In genomic region chr1:187250741-187251262, GRCm38 (mm10) we compare ENCODE assay signal across 22 mouse cellular contexts. TPM values are rescaled to one million over a fixed set of nuclear protein-coding genes. Genes with fewer than 3 reads are reported as not detected.
A peak's percentile ranks its signal among the peaks of the same experiment; 100 is the strongest.
DNase-seq lines count a peak whose midpoint lies in the region; ATAC-seq lines count a peak whose summit lies in the region.
"Had no signal": no experiment of that assay in that cellular context is flagged by ENCODE, and none has a peak within 500 bp of the region (broad histone marks: within the 10 kb centered on the region; RNA-seq: fewer than 3 reads in every experiment).

No protein-coding gene starts in this region.

- peak; percentile 83 for DNase-seq in heart, embryonic 10.5 days (ENCODE audit: low spot score)
- DNase-seq in heart, adult 9 months (ENCODE audit: low spot score in 2 of 2): no peak
- DNase-seq in layer of hippocampus, adult 9-11 months: peak; percentile 45
- DNase-seq in layer of hippocampus, postnatal 25 days (ENCODE audit: extremely low spot score in 1 of 2, low spot score in 1 of 2): no peak
- DNase-seq in midbrain, embryonic 10.5 days (ENCODE audit: low spot score): no peak
- no peak for DNase-seq in right cerebral cortex, postnatal 14 days
- DNase-seq: adrenal gland, postnatal 36 days; B cell, adult 2 months; cerebellum, adult 8-10 months; gastrocnemius, postnatal 25 days; heart, postnatal 4 days; liver, embryonic 13.5 days; lung, postnatal 10 days; thymus, adult 2 months had no signal

- H3K27me3 ChIP-seq in heart, embryonic 10.5 days (ENCODE audit: insufficient read depth, poor library complexity, severe bottlenecking): no peaks in the 10 kb centered on the region
- H3K27me3 ChIP-seq in midbrain, embryonic 13.5 days: no peaks in the 10 kb centered on the region
- H3K27me3 ChIP-seq in midbrain, embryonic 10.5 days (ENCODE audit: low read depth, poor library complexity, severe bottlenecking): no peaks in the 10 kb centered on the region
- H3K27me3 ChIP-seq: liver, embryonic 13.5 days; megakaryocyte, embryonic 14.5 days; Patski had no signal

- 73% methylated on average over 1 of the region's 1 CpGs for WGBS in heart, embryonic 10.5 days
- 92% methylated on average over 1 of the region's 1 CpGs for WGBS in midbrain, embryonic 13.5 days
- 85% methylated on average over 1 of the region's 1 CpGs for WGBS in midbrain, embryonic 10.5 days

- no peaks in the 10 kb centered on the region for H3K9me3 ChIP-seq in heart, embryonic 10.5 days
- no peaks in the 10 kb centered on the region for H3K9me3 ChIP-seq in midbrain, embryonic 13.5 days
- H3K9me3 ChIP-seq in midbrain, embryonic 10.5 days (replicated peaks): no peaks in the 10 kb centered on the region
- H3K9me3 ChIP-seq: liver, embryonic 13.5 days; megakaryocyte, embryonic 14.5 days had no signal

- H3K4me1 ChIP-seq in heart, embryonic 10.5 days: peaks cover 20% of the 10 kb centered on the region
- H3K4me1 ChIP-seq in midbrain, embryonic 13.5 days (replicated peaks): no peaks in the 10 kb centered on the region
- no peaks in the 10 kb centered on the region for H3K4me1 ChIP-seq in midbrain, embryonic 10.5 days
- H3K4me1 ChIP-seq: liver, embryonic 13.5 days had no signal

- 0 out of 2 replicates have a peak, but pooled peaks have one; percentile 40 for ATAC-seq in midbrain, embryonic 13.5 days
- ATAC-seq: intestine, embryonic 16.5 days; Patski had no signal

- no peak overlapping the region for H3K4me3 ChIP-seq in heart, embryonic 10.5 days
- H3K4me3 ChIP-seq in midbrain, embryonic 13.5 days (replicated peaks): no peak overlapping the region
- H3K4me3 ChIP-seq in midbrain, embryonic 10.5 days: no peak overlapping the region
- H3K4me3 ChIP-seq: erythroblast, embryonic 14.5 days; liver, embryonic 13.5 days; megakaryocyte, embryonic 14.5 days had no signal

- H3K36me3 ChIP-seq in heart, embryonic 10.5 days: no peaks in the 10 kb centered on the region
- no peaks in the 10 kb centered on the region for H3K36me3 ChIP-seq in midbrain, embryonic 13.5 days
- H3K36me3 ChIP-seq in midbrain, embryonic 10.5 days: peaks cover 3% of the 10 kb centered on the region; the same call in 1 of the 2 replicates
- H3K36me3 ChIP-seq: liver, embryonic 13.5 days had no signal

- no peak overlapping the region for H3K9ac ChIP-seq in midbrain, embryonic 13.5 days (replicated peaks)
- H3K9ac ChIP-seq: liver, embryonic 13.5 days had no signal

- H3K27ac ChIP-seq in heart, embryonic 10.5 days: no peak overlapping the region
- H3K27ac ChIP-seq in midbrain, embryonic 13.5 days: no peak overlapping the region
- no peak overlapping the region for H3K27ac ChIP-seq in midbrain, embryonic 10.5 days (replicated peaks)
- H3K27ac ChIP-seq: kidney, postnatal 0 days; liver, embryonic 13.5 days had no signal

- no peak overlapping the region for H3K4me2 ChIP-seq in midbrain, embryonic 13.5 days (replicated peaks)
- H3K4me2 ChIP-seq: heart, embryonic 11.5 days; liver, embryonic 13.5 days had no signal

RNA-seq across cellular contexts. Expression of gene Gpatch2, which starts 35.5 kb away (rescaled TPM):
- polyA plus RNA-seq in heart, embryonic 10.5 days (2016; fragmentation: Nextera tagmentation; extraction: Ambion mirVana): 18.4 and 21.5 TPM in 2 replicates
- total RNA-seq in layer of hippocampus, postnatal 25 days (2021): 10 to 100 TPM; 17.9 to 24.2 TPM
- 20.6 and 23.7 TPM in 2 replicates for polyA plus RNA-seq in midbrain, embryonic 13.5 days (2015; fragmentation: Nextera tagmentation; extraction: Ambion mirVana)
- 25.7 and 28.0 TPM in 2 replicates for polyA plus RNA-seq in midbrain, embryonic 10.5 days (2016; fragmentation: Nextera tagmentation; extraction: Ambion mirVana)

RNA-seq across cellular contexts. Expression of gene Spata17, which starts 35.5 kb away (rescaled TPM):
- 1.4 and 2.1 TPM in 2 replicates for polyA plus RNA-seq in heart, embryonic 10.5 days (2016; fragmentation: Nextera tagmentation; extraction: Ambion mirVana)
- under 1 TPM; 0.39 to 0.70 TPM for total RNA-seq in layer of hippocampus, postnatal 25 days (2021)
- polyA plus RNA-seq in midbrain, embryonic 13.5 days (2015; fragmentation: Nextera tagmentation; extraction: Ambion mirVana): 1.1 and 1.3 TPM in 2 replicates
- polyA plus RNA-seq in midbrain, embryonic 10.5 days (2016; fragmentation: Nextera tagmentation; extraction: Ambion mirVana): 0.93 and 1.8 TPM in 2 replicates
- total RNA-seq: neutrophil, adult 5-6 weeks had no signal
- polyA plus RNA-seq: erythroblast, embryonic 14.5 days had no signal

Comparison
In these comparisons a context has a peak if more than half of its experiments do, and no peak if none do; other contexts are left out.
1. DNase-seq: peak in heart, embryonic 10.5 days (single experiment) and layer of hippocampus, adult 9-11 months (single experiment); none in heart, adult 9 months (0 of 2), layer of hippocampus, postnatal 25 days (0 of 2), midbrain, embryonic 10.5 days (single experiment) and right cerebral cortex, postnatal 14 days (single experiment).